Mouse (Mus musculus) urinary bladder, postnatal 14 days (tissue): Measurements from ENCODE around the gene She.

Experiments
- DNase-seq: peaks from one replicate; pipeline ENCODE4 v3.0.0; 2021; ENCODE audit warnings: low spot score

She gene

GRCm38 (mm10) chr3:89817056-89817455 lies 14.1 kb upstream of the She start:
- DNase-seq: peak; percentile 52

- no peak for DNase-seq
These were observed 12.6 kb upstream of the She start for GRCm38 (mm10) chr3:89818605-89819004.

DNA sequence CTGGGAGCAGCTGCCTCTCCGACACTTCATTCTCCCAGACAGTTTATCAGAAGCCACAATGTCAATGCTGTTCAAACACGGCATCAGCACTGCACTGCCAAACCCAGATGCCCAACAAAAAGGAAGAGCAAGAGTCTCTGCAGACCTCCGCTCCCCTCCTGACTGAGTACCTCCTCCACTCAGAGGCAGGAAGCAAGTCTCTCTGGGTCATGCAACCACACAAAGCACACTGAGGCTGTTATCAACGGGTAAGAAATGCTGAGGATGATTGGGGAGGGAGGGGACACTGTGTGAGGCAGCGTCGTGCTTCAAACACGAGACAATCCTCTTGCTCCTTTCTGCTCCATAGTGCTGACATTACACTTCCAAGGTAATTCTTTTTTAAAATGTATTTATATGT lies 11.3 kb upstream of the She start:
- no peak for DNase-seq

GRCm38 (mm10) chr3:89820311-89821095 lies 10.7 kb upstream of the She start:
- DNase-seq: no peak

DNA sequence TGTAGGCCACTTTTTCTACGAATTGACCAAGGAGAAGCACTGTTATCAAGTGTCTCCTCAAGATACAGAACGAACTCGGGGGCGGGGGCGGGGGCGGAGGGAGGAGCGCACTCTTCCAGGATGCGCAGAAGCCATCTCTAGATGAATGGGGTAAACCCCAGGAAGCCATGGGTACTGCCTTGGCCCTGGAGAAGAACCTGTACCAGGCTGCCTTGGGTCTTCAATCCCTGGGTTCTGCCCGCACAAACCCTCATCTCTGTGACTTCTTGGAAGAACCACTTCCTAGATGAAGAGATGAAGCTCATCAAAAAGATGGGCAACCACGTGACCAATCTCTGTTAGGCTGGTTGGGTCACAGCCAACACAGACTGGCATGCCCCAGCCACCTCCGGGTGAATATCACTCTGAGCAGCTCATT lies 10.1 kb upstream of the She start:
- no peak for DNase-seq

- no peak for DNase-seq
These were observed 9.4 kb upstream of the She start for GRCm38 (mm10) chr3:89821548-89822480.

DNA sequence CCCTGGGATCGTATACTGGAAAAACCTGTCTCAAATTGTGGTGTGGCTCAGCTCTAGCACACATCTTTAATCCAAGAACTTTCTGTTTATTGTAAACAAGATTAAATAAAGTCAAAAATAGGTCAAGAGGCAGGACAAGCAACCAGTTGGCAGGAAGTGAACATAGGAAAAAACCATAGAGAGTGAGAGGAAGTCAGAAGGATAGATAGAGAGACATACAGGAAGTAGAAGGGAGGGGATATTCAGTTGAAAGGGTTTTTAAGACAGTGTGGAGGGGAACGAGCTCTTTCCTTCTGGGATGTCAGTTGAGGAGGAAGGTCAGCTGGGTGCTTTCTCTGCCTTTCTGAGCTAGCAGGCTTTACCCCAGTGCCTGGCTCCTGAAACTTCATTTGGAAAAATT lies 7.6 kb upstream of the She start:
- DNase-seq: no peak

DNA sequence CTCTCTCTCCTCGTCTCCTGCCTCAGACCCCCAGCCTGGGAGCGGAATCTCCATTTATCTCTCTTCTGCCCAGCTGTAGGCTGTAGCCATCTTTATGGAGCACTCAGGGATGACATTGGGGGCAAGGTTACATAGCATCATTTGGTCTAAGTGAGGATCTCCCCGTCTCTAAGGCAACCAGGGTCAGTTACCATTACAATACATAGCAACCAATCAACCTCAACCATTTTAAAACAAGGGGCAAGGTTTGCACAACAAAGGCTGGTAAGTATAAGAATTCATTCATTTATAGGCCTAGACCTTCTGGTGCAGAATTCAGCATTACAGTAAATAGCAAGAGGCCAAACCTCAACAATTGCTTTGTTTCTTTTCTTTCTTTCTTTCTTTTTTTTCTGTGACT lies 4.9 kb upstream of the She start:
- no peak for DNase-seq

GRCm38 (mm10) chr3:89835362-89835761 lies 4.2 kb downstream of the She start:
- DNase-seq: no peak

DNA sequence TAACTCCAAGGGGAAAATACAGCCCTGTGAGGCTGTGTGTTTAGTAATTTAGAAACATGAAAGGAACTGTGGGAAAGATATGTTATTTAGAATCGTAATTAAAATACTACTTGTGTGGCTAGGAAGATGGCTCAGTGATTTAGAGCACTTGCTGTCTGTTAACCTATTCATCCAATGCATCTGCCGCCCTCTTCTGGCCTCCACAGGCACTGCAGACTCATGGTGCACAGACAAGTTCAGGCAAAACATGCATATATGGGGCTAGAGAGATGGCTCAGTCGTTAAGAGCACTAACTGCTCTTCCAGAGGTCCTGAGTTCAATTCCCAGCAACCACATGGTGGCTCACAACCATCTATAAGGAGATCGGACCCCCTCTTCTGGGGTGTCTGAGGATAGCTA lies 11.1 kb downstream of the She start:
- DNase-seq: no peak

DNA sequence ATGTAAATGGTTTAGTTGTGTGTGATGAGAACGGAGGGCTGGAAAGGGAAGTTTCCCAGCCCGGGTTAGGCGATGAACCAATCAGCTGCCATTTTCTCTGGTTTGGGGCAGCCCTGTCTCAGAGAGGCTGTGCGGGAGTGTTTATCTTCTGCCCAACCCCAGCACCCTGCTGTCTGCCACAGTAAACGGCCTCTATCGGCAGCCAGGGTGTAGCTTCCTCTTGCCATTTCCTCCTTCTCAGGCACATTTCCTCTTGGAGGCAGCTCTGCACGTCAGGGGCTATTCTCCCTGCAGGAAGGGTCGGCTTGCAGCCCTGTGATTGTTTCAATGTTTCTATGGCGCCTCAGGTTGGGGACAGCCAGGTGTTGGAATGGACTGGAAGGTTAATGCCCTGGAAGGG lies 12.0 kb downstream of the She start:
- no peak for DNase-seq

DNA sequence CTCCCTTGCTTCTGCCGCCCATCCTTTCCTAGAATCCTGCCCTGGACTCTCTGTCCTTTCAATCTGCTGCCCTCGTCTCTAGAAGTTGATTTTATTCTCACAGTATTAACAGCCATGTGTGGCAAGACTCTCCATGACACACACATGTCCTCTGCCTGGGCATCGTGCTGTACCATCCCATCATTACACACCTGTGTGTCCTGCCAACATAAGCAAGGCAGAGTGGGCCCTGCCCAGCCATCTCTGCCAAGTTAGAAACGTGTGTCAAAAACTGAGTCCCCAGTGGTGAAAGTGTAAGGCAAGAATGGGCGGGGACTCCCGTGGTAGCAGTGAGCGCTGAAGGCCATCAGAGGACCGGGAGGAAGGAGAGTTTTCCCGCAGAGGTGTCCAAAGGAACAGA lies 14.6 kb downstream of the She start:
- DNase-seq: no peak

- no peak for DNase-seq
These were observed 16.0 kb downstream of the She start for GRCm38 (mm10) chr3:89847126-89847525.

DNA sequence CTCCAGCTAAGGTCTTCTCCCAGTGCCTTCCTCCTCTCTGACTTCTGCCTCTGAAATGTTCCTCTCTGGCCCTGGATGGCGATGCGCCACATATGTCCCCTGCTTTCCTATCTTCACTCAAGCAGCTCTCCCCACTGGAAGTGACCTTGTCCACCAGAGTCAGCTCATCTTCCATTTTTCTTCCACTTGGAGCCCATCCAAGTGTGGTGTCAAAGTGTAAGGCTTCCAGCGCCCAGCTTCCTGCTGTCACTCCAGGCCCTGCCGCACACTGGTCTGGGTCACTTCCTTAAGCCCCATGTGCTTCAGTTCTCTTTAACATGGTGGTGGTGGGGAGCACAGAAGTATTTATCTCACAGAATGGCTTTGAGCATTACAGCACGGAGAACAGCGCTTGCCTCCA lies 16.4 kb downstream of the She start:
- DNase-seq: no peak

GRCm38 (mm10) chr3:89848083-89848482 lies 16.9 kb downstream of the She start:
- DNase-seq: no peak

DNA sequence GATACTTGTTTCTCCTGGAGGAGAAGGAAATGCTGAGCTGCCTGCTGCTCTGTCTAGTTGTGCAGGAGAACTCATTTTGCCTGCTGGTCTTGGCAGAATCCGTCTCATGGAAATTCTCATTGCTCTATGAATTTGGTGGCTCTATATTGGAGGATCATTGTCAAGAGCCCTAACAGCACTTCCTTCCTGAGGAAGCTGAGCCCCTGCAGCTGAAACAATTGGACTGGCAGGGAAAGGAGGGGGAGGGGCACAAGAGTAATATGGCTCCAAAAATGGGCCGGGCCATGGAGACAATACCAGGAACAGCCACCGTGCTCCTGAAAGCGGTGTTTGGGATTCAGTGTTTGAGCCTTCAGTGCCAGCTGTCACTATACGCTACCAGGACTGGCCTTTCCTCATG lies 22.6 kb downstream of the She start:
- no peak for DNase-seq

DNA sequence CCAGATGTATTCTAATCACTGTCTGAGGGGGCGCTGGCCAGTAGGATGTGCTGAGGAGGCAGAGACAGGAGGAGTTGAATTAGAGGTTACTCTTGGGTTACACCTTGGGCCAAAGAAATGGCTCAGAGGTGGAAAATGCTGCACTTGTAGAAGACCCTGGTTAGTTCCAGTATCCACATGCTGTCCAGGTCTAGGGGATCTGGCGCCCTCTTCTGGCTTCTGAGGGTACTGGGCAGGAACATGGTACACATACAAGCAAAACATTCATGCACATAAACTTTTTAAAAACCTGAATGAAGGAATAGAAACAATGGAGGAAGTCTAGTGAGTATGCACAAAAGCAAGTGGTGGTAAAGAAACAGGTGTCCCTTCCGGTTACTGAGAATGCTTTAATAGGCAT lies 26.2 kb downstream of the She start:
- no peak for DNase-seq

DNA sequence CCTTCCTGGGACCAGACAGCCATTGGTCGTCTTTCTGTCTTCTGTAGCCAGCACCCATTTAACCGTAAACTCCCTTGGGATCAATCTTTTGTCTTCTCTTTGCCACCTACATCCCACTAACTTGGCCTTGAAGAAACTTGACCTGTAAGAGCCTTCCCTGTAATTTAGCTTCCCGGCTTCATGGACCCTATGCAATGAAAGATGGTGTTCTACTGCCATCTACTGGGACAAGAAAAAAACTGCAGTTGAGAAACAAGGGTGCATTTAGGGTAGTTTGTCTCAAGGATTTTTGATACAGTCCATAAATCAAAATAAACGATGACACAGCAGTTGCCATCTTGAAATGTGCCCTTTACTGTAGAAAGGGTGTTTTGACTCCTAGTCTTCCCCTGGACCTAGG lies 27.0 kb downstream of the She start:
- DNase-seq: no peak

DNA sequence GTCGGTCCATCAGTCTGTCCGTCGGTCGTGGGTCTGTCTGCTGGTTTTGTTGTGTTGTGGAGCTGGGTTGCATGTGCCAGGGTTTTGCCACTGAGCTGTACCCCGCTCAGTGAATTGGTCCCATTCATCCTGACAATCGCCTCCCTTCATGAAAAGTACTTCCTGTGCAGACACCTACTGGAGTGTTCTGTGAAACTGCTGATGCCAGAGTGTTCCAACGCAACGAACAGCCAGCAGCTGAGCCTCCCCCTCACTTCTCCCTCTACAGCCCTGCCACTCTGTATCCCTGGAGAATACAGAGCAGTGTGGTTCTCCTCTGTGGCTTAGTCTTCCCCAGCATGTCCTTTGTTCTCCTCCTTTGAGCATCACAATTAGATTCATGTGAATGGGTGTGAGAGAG lies 27.7 kb downstream of the She start:
- DNase-seq: no peak

DNA sequence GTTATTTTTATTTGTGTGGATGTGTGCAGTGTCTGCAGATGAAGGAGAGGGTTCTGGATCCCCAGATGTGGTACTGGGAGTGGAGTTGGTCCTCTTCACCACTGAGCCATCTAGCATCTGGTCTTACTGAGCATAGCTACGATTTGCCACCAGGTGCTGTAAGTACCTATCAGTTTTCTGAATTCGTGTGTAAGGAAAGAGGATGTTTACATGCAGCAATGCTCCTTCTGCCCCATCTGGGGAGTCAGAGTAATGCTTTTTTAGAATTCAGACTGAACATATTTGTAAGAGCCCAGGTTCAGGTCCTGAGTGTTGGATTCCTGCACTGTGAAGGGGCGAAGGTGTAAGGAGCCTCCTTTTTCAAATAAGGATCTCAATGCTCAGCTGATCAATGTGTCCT lies 28.8 kb downstream of the She start:
- no peak for DNase-seq

- no peak for DNase-seq
These were observed 29.2 kb downstream of the She start for GRCm38 (mm10) chr3:89860343-89860742.

DNA sequence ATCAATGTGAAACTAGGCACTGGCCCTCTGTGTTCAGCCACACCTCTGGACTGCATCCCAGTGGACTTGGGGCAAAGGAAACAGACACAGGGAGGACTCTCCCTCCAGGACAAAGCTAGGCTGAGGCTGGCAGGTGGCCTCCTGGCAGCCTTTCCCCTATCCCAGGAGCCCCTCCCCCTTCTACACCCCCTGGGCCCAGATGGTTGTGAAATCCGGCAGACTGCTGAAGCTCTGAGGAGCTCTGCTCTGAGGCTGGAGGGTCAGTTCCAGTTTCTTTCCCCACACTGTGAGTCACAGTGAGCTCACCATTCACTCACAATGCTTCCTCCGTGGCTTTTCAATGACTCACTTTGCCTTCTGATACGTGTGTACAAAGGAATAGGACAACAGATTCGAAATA lies 29.9 kb downstream of the She start:
- peak; percentile 81 for DNase-seq

DNA sequence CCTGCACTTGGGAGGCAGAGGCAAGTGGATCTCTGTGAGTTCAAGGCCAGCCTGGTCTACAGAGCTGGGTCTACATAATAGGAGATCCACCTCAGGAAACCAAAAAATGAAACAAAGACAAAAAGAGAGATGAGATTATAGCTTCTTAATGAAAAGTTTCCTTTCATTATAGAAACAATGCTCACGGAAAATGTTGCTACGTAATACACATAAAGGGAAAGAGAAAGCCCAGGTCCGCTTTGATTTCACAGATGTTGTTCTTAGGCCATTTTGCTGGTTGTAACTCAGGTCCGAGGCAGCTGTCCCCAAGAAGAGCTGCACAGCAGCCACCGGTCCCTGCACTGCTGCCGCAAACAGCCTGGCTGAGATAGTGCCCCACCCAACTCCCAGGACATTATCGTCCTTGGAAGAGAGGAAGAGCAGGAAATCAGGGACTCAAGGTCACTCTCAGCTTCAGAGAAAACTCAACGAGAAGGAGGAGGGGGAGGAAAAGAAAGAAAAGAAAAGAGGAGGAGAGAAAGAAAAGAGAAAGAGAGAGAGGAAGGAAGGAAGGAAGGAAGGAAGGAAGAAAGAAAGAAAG lies 31.1 kb downstream of the She start:
- DNase-seq: no peak
